Comparison of ENCODE assay signal across 26 mouse cellular contexts in genomic region chr6:53605184-53605583, GRCm38 (mm10).
"Had no signal": no experiment of that assay in that cellular context is flagged by ENCODE, and none has a peak within 500 bp of the region (broad histone marks: within the 10 kb centered on the region; RNA-seq: fewer than 3 reads in every experiment).

No protein-coding gene starts in this region.

- H3K4me3 ChIP-seq: layer of hippocampus, adult 2 months; limb, embryonic 10.5 days; limb, embryonic 13.5 days; liver, embryonic 12.5 days; liver, embryonic 15.5 days; lung, embryonic 15.5 days; megakaryocyte, embryonic 14.5 days; midbrain, embryonic 10.5 days; midbrain, embryonic 13.5 days; myocyte; neural tube, embryonic 13.5 days; stomach, embryonic 15.5 days had no signal

- H3K4me1 ChIP-seq: liver, embryonic 12.5 days; liver, embryonic 15.5 days; megakaryocyte, embryonic 14.5 days; midbrain, embryonic 13.5 days; neural tube, embryonic 13.5 days; stomach, embryonic 15.5 days had no signal

- ATAC-seq: liver, embryonic 12.5 days; midbrain, embryonic 13.5 days; midbrain, embryonic 16.5 days had no signal

- H3K4me2 ChIP-seq: limb, embryonic 13.5 days; liver, embryonic 12.5 days; liver, embryonic 15.5 days; lung, embryonic 15.5 days; midbrain, embryonic 13.5 days; neural tube, embryonic 13.5 days; stomach, embryonic 15.5 days had no signal

- H3K27me3 ChIP-seq: limb, embryonic 13.5 days; liver, embryonic 12.5 days; liver, embryonic 15.5 days; lung, embryonic 15.5 days; midbrain, embryonic 13.5 days; neural tube, embryonic 13.5 days; stomach, embryonic 15.5 days had no signal

- H3K27ac ChIP-seq: kidney, postnatal 0 days; layer of hippocampus, adult 2 months; limb, embryonic 10.5 days; liver, embryonic 12.5 days; liver, embryonic 15.5 days; lung, embryonic 15.5 days; midbrain, embryonic 10.5 days; midbrain, embryonic 13.5 days; neural tube, embryonic 13.5 days; stomach, embryonic 15.5 days had no signal

- H3K9me3 ChIP-seq: limb, embryonic 10.5 days; limb, embryonic 13.5 days; liver, embryonic 12.5 days; liver, embryonic 15.5 days; lung, embryonic 15.5 days; midbrain, embryonic 13.5 days; neural tube, embryonic 13.5 days; stomach, embryonic 15.5 days had no signal

- DNase-seq: kidney, postnatal 25 days; layer of hippocampus, adult 9-11 months; liver; lung, adult 18-20 months; lung, postnatal 10 days; lung, postnatal 36 days; retina, postnatal 1 day; right cerebral cortex, postnatal 25 days; spleen, adult 18-20 months; thymus, adult 18-20 months; thymus, postnatal 14 days; thymus, postnatal 4 days had no signal

- H3K9ac ChIP-seq: limb, embryonic 13.5 days; liver, embryonic 12.5 days; liver, embryonic 15.5 days; lung, embryonic 15.5 days; midbrain, embryonic 13.5 days; neural tube, embryonic 13.5 days; stomach, embryonic 15.5 days had no signal

- H3K36me3 ChIP-seq: limb, embryonic 10.5 days; liver, embryonic 12.5 days; liver, embryonic 15.5 days; lung, embryonic 15.5 days; midbrain, embryonic 10.5 days; midbrain, embryonic 13.5 days; neural tube, embryonic 13.5 days; stomach, embryonic 15.5 days had no signal
